Mouse (Mus musculus): ENCODE measurements around the gene Stag1.

Gene Stag1

DNA sequence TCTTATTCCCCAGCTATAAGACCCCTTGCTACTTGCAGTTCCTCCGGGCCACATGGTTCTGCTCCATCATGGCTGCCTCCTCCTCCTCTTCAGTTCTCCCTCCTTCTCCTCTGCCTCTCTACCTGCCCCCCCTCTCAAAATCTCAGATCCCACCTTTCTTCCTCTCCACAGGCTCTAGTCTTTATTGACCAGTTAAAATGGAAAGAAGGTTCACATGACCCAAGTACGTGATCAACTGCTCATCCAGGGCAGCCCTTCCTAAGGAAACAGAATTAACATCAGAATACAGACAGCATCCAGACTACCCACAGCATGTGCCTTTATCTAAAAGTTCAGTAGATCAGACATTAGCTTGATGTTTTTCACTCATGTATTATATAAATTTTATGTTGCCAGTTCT, 371.9 kb downstream of the Stag1 start:
- no peak for DNase-seq

DNA sequence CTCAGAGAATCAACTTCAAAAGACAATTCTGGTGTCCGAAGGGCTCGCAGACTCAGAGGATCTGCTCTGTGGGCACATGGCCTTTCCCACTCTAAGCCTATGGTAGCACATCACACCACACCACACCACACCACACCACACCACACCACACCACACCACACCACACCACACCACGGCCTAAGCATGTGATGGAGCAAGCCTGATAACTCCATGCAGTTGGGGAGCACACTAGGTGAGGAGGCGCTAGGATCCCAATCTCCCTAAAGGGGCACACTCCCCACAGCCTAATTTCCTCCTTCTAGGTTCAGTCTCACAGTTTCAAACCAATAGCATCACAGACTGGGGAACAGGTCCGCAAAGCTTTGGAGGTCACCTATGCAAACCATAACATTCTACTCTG, 381.1 kb downstream of the Stag1 start:
- no peak for DNase-seq

DNA sequence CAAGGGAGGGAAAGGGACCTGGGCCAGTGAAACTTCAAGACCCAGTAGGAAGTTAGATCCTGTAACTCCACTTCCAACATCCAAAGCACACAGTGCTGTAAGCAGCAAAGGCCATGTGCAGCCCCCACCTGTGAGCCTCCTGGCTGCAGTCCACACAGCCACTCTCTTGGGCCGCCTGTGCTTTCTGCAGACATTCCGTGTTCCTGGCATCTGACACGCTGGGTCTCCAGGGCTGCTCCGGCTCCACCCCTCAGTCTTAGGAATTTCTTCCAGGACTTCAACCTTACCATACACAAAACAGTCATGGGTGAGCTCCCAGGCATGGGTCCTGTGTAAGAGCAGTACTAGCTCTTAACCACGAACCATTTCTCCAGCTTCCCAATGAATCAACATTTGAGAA, 381.7 kb downstream of the Stag1 start:
- no peak for DNase-seq

GRCm38 (mm10) chr9:100982786-100983185, 385.2 kb downstream of the Stag1 start:
- no peak for DNase-seq

GRCm38 (mm10) chr9:100984381-100985310, 387.0 kb downstream of the Stag1 start:
- no peak for DNase-seq

- DNase-seq = no peak
Measured at GRCm38 (mm10) chr9:100987006-100987405, 389.4 kb downstream of the Stag1 start.

DNA sequence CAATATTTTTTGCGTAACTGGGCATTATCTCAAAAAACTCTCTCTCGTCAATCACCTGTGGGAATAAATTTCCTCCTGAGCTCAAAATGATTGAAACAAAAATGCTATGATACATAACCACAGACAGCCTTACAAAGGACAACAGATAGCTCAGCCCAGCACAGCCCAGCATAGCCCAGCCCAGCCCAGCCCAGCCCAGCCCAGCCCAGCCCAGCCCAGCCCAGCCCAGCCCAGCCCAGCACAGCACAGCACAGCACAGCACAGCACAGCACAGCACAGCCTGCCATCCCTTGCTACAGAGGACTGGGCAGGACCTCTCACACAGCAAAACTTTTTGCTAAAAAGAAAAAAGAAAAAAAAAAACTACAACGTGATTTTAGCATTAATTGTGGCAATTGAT, 390.3 kb downstream of the Stag1 start:
- no peak for DNase-seq

- no peak for DNase-seq
Measured at GRCm38 (mm10) chr9:100990609-100991008, 393.0 kb downstream of the Stag1 start.

GRCm38 (mm10) chr9:100991321-100991720, 393.7 kb downstream of the Stag1 start:
- DNase-seq = no peak

DNA sequence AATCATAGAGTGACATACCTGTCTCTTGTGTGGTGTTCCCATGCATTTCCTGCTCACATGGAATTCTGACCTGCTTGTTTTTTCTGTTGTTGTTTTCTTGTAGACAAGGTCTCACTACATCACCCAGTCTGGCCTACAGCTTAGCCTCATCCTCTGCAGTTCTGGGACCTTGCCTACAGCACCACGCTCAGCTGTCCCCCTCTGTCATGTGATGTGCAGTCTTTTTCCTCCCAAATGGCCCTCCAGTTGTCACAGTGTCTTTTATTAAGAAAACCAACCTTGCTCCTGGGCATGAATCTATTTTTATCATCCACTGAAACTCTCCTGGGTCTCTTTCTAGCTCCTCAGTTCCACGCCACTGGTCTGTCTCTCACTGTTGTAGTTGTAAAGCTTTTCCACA, 394.6 kb downstream of the Stag1 start:
- no peak for DNase-seq

DNA sequence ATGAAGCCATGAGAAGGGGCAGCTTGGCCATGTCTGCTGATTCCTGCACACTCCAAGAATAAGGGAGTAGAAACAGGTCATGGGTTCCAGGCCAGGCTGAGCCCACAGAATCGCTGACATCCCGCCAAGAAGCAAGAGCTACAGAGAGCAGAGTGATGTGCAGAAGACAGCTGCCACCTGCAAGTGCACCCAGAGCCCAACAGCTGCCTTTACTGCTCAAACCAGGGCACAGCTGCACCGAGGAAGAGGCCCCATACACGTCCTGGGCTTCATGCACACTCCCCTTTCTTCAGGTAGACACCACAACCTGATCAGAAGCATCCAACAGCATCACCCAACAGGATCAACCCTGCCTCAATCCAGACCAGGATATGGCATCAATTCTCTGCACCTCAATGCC, 396.3 kb downstream of the Stag1 start:
- no peak for DNase-seq

DNA sequence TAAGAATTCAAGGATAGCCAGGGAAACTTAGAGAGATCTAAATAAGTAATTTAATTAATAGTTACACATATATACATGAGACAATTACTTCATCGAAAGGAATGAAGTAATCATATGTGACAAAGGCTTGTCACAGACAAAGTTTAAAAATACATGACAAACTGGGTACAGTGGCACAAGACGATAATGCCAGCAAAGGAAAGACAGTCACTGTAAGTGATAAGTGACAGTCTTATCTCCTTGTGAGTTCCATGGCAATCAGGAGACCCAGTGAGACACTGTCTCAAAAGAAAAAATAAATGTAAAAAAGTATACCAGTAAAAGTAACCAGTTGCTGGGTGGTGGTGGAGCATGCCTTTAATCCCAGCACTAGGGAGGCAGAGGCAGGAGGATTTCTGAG, 399.5 kb downstream of the Stag1 start:
- DNase-seq = no peak

- no peak for DNase-seq
Measured at GRCm38 (mm10) chr9:101002053-101002452, 404.5 kb downstream of the Stag1 start.

DNA sequence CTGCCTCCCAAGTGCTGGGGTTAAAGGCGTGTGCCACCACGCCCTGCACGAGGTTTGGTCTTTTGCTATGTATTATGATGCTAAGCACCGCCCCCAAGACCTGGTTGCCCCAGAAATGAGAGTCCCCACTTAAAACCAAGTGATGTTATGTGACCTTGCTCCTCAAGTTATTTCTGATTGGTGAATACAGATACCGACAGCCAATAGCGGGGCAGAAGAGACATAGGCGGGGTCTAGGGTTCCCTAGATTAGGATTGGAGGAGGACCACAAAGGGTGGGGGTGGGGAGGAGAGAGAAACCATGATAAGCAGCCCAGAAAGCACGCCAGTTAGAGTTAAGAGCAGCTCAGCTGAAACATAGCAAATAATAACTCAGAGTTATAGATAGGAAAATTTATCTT, 405.2 kb downstream of the Stag1 start:
- DNase-seq = no peak

GRCm38 (mm10) chr9:101003302-101003701, 405.7 kb downstream of the Stag1 start:
- no peak for DNase-seq

- no peak for DNase-seq
Measured at GRCm38 (mm10) chr9:101005866-101006265, 408.3 kb downstream of the Stag1 start.

All from cerebellum, adult 8-10 months (tissue).